Mouse (Mus musculus) liver, embryonic 16.5 days (tissue): ENCODE measurements around the gene Rint1. TPM values are rescaled to one million over a fixed set of nuclear protein-coding genes. Genes with fewer than 3 reads are reported as not detected.
A peak's percentile ranks its signal among the peaks of the same experiment; 100 is the strongest.

Experiments
- ATAC-seq: fragments of 200-750 bp; cut with Nextera tagmentation; 2 replicates; pipeline ENCODE4 v1.8.0; 2017; ENCODE audit warnings: low read depth, mild to moderate bottlenecking, moderate number of reproducible peaks, moderate library complexity
- H3K27ac ChIP-seq: fragments of 300-500 bp; sonication (generic); 2 replicates; pipeline ENCODE4 v1.5.1; 2014; ENCODE audit warnings: mild to moderate bottlenecking, low read length
- H3K27me3 ChIP-seq: fragments of 300-500 bp; sonication (generic); 2 replicates; pipeline ENCODE4 v1.6.1; 2014; ENCODE audit warnings: low read depth, low read length, mixed read lengths; ENCODE audit not compliant: control insufficient read depth, insufficient read depth
- H3K36me3 ChIP-seq: fragments of 300-500 bp; sonication (generic); 2 replicates; pipeline ENCODE4 v1.6.1; 2014; ENCODE audit warnings: mild to moderate bottlenecking; ENCODE audit not compliant: control insufficient read depth, insufficient read depth
- H3K4me1 ChIP-seq: fragments of 300-500 bp; sonication (generic); 2 replicates; pipeline ENCODE4 v1.6.1; 2014; ENCODE audit warnings: low read depth, low read length, mixed read lengths; ENCODE audit not compliant: control insufficient read depth
- H3K4me2 ChIP-seq: fragments of 300-500 bp; sonication (generic); 2 replicates; pipeline ENCODE4 v1.6.1; 2014; ENCODE audit warnings: low read depth, low read length, mixed read lengths
- H3K4me3 ChIP-seq: fragments of 300-500 bp; sonication (generic); 2 replicates; pipeline ENCODE4 v1.5.1; 2014; ENCODE audit warnings: low read depth, mild to moderate bottlenecking, low read length
- H3K9ac ChIP-seq: fragments of 300-500 bp; sonication (generic); 2 replicates; pipeline ENCODE4 v1.6.1; 2014; ENCODE audit warnings: low read depth, low read length
- H3K9me3 ChIP-seq: fragments of 300-500 bp; sonication (generic); replicated peaks from 2 replicates; pipeline ENCODE4 v1.6.1; 2016; ENCODE audit warnings: low read length; ENCODE audit not compliant: control insufficient read depth
- WGBS: fragments of 180-500 bp; shearing (Covaris S2); extraction: QIAGEN DNeasy Blood & Tissue Kit; methylation state at CpG from one replicate; pipeline ENCODE4 v1.1.7; 2014; ENCODE audit not compliant: insufficient replicate concordance; 5-methylcytosine and 5-hydroxymethylcytosine counted together
- polyA plus RNA-seq: library from polyadenylated mRNA; unstranded; fragments of >200 nt; fragmentation: Nextera tagmentation; extraction: Ambion mirVana; gene quantifications from 2 replicates; pipeline ENCODE4 v1.2.1, GENCODE M21; 2015

The Rint1 gene
- polyA plus RNA-seq, 1 experiment from 2014 or later = 16.9 TPM

DNA sequence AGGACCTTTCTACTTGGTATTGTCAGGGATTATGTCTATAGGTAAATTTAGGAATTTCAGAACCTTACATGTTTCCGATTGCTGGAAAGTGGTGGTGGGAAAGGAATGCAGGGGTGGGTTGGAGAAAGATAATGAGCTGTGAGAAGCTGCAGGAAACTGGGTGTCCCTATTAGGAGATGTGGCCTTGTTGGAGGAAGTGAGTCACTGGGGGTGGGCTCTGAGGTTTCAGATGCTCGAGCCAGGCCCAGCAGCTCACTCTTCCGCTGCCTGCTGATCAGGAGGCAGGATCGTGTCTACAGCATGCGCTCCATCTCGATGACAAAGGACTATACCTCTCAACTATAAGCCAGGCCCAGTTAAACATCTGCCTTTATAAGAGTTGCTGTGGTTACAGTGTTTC is 13.3 kb upstream of the Rint1 start:
- Histone ChIP-seq H3K9me3 (no peaks in the 10 kb centered on the region), H3K4me3 (no peak overlapping the region), H3K4me2 (no peak overlapping the region), H3K4me1 (peaks cover 5% of the 10 kb centered on the region), H3K9ac (no peak overlapping the region), H3K27me3 (no peaks in the 10 kb centered on the region), H3K27ac (no peak overlapping the region), H3K36me3 (peaks cover 6% of the 10 kb centered on the region; the same call in 1 of the 2 replicates)
- 70% methylated on average over 6 of the region's 6 CpGs for WGBS
- no peak for ATAC-seq

DNA sequence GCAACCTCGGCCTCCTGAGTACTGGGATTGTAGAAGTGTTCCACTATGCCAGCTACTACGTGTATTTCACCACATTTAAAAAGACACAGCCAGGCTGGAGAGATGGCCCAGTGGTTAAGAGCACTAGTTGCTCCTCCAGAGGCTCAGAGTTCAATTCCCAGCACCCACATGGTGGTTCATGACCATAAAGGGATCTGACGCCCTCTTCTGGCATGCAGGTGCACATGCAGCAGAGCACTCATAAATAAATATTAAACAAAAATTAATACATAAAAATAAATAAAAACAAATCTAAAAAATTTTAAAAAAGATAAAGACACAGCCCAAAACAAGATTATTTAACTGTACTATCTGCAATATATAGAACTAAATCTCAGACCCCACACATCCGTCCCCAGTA is 7.0 kb upstream of the Rint1 start:
- WGBS = 70% methylated on average over 4 of the region's 4 CpGs
- Histone ChIP-seq H3K9me3 (no peaks in the 10 kb centered on the region), H3K4me3 (no peak overlapping the region), H3K4me1 (peaks cover 17% of the 10 kb centered on the region), H3K9ac (no peak overlapping the region), H3K36me3 (peaks cover 3% of the 10 kb centered on the region; the same call in 1 of the 2 replicates), H3K27ac (no peak overlapping the region), H3K4me2 (no peak overlapping the region), H3K27me3 (no peaks in the 10 kb centered on the region)
- no peak for ATAC-seq

DNA sequence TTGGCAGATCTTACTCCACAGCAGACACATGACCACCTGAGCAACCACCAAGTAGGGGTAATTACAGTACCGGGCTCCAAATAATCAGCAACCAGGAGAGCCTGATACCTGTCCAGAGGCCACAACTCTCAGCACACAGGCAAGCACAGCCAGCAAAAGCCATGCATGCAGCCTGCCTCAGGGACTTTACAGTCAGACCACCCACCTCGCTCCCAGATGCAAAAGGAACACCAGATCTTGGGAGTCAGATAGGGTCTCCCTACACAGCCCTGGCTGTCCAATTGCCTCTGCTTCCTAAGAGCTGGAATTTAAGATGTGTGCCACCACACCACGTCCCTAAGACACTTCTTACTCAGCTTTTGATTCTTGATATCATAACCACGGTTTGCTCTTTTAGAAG is 6.3 kb upstream of the Rint1 start:
- H3K27ac ChIP-seq = no peak overlapping the region
- no peak overlapping the region for H3K9ac ChIP-seq
- no peaks in the 10 kb centered on the region for H3K27me3 ChIP-seq
- no peak overlapping the region for H3K4me3 ChIP-seq
- H3K4me2 ChIP-seq = no peak overlapping the region
- no peak for ATAC-seq
- WGBS = 49% methylated on average over 4 of the region's 4 CpGs
- peaks cover 17% of the 10 kb centered on the region for H3K4me1 ChIP-seq
- no peaks in the 10 kb centered on the region for H3K9me3 ChIP-seq
- H3K36me3 ChIP-seq = no peaks in the 10 kb centered on the region

DNA sequence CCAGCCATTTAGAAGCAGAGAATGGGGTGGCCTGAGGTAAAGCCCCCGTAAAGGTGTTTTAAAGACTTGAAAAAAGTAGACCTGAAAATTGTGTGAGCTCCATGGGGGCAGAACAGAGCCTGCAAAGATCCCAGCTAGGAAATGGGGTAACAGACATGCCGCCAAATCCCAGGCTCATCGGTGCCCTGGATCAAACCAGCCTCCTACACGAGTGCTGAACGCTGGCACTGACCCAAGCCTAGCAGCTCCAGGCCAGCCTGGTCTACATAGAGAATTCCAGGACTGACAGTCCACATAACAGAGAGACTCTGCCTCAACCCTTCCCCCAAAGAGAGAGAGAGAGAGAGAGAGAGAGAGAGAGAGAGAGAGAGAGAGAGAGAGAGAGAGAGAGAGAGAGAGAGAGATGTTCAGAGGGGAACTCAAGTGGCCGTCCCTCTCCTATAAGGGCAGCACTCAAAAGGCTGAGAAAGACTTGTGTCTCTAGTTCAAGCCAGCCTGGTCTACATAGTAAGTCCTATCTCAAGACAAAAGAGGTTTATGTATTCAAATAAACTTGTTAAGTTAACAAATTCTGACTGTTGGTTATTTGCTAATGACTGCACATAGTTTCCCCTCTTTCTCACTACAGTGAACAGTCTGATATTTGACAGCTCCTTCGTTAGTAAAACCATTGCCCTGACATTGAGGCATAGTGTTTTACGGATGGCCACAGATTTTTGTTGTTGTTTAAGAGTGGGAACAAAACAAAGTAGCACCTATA is 5.3 kb upstream of the Rint1 start:
- Histone ChIP-seq H3K9me3 (no peaks in the 10 kb centered on the region), H3K36me3 (no peaks in the 10 kb centered on the region), H3K27ac (no peak overlapping the region), H3K4me1 (peaks cover 19% of the 10 kb centered on the region), H3K9ac (peak overlapping the region; percentile 80), H3K4me2 (peak overlapping the region; percentile 95), H3K27me3 (no peaks in the 10 kb centered on the region), H3K4me3 (peak overlapping the region; percentile 78)
- no peak for ATAC-seq
- 27% methylated on average over 8 of the region's 8 CpGs for WGBS

GRCm38 (mm10) chr5:23782931-23783877 is 4.3 kb upstream of the Rint1 start, which contains the start of gene Pus7:
Gene Pus7 (minus strand): TSS chr5:23783711.
- under 1% methylated on average over 84 of the region's 86 CpGs for WGBS
- H3K4me1 ChIP-seq = peaks cover 20% of the 10 kb centered on the region
- H3K9ac ChIP-seq = peak within 1 kb of the TSS; percentile 80
- H3K4me2 ChIP-seq = peak within 1 kb of the TSS; percentile 95
- H3K4me3 ChIP-seq = peak within 1 kb of the TSS; percentile 78
- peak; percentile 94 for ATAC-seq
- no peaks in the 10 kb centered on the region for H3K9me3 ChIP-seq
- H3K27me3 ChIP-seq = no peaks in the 10 kb centered on the region
- peak within 1 kb of the TSS; percentile 46 for H3K27ac ChIP-seq
- no peaks in the 10 kb centered on the region for H3K36me3 ChIP-seq

DNA sequence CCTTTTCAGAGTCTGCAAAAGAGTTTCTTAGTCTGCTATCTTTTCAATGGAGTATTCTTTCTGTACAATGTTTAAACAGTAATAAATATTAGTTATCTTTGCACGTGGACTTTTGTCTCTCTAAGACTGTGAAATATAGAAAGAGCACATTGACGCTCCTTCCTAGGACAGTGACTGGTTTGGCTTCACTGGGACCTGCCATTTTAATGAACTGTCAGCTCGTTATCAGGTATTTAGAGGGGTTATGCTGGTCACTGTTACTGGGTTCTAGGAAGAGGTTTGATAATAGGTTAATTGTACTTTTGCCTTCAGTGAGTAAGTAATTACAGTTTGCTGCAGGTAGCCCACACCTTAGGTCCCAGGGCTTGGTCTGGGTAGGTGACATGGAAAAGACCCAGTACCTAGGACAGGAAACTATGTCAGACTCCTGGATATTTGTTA is 899 bp downstream of the Rint1 start:
- Histone ChIP-seq H3K9ac (peak overlapping the region; percentile 79), H3K36me3 (peaks cover 4% of the 10 kb centered on the region; the same call in 1 of the 2 replicates), H3K4me1 (peaks cover 19% of the 10 kb centered on the region), H3K9me3 (no peaks in the 10 kb centered on the region), H3K27ac (peak overlapping the region; percentile 78), H3K4me2 (peak overlapping the region; percentile 78), H3K27me3 (no peaks in the 10 kb centered on the region), H3K4me3 (peak overlapping the region; percentile 80)
- no peak for ATAC-seq
- 12% methylated on average over 3 of the region's 3 CpGs for WGBS

DNA sequence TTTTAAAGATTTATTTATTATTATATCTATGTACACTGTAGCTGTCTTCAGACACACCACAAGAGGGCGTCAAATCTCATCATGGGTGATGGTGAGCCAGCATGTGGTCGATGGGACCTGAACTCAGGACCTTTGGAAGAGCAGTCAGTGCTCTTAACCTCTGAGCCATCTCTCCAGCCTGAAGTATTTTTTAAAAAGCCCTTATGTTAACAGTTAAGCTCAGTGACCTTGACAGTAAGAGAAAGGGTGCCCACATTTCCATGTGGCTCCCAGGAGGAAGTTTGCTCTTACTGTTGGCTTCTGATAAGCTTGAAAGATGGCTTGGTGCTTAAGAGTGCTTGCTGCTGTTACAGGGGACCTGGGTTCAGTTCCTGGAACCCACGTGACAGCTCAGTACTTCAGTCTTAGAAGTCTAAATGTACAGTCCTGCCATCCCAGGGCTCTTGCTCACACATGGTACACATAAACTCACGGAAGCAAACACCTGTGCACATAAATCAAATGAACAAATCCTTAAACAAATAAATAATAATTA is 1.6 kb downstream of the Rint1 start:
- H3K4me3 ChIP-seq = no peak overlapping the region
- H3K27ac ChIP-seq = no peak overlapping the region; the same call in 1 of the 2 replicates
- peaks cover 16% of the 10 kb centered on the region for H3K4me1 ChIP-seq
- peaks cover 4% of the 10 kb centered on the region; the same call in 1 of the 2 replicates for H3K36me3 ChIP-seq
- H3K27me3 ChIP-seq = no peaks in the 10 kb centered on the region
- ATAC-seq = peak; percentile 14; the same call in 1 of the 2 replicates
- 33% methylated on average over 4 of the region's 4 CpGs for WGBS
- H3K4me2 ChIP-seq = peak overlapping the region; percentile 78
- no peak overlapping the region for H3K9ac ChIP-seq
- H3K9me3 ChIP-seq = no peaks in the 10 kb centered on the region

DNA sequence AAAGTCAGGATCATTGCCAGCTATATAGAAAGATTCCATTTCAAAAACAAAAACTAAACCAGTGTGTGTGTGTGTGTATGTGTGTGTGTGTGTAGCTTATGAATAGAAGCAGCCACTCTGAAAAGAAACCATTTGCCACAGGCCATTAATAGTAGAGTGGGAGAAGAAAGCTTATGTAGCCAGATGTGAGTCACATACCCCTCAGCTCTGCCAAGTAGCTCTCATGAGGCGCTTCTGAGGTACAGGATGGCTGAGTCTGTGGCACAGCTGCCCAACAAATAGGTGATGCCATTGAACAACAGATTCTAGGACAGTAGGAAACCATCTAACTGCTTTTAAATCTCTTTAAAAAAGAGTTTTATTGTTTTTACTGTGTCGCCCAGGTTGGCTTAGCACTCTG is 5.2 kb downstream of the Rint1 start:
- Histone ChIP-seq H3K9me3 (no peaks in the 10 kb centered on the region), H3K9ac (no peak overlapping the region), H3K27ac (no peak overlapping the region), H3K4me1 (peaks cover 13% of the 10 kb centered on the region), H3K36me3 (peaks cover 18% of the 10 kb centered on the region), H3K4me2 (no peak overlapping the region), H3K4me3 (no peak overlapping the region), H3K27me3 (no peaks in the 10 kb centered on the region)
- ATAC-seq = no peak
- WGBS = 79% methylated on average over 2 of the region's 2 CpGs
